Mouse (Mus musculus) CH12.LX (cell line): ENCODE measurements around the gene Plcg2. TPM values are rescaled to one million over a fixed set of nuclear protein-coding genes. Genes with fewer than 3 reads are reported as not detected.
A peak's percentile ranks its signal among the peaks of the same experiment; 100 is the strongest.

ENCODE experiments used
- DNase-seq: peaks from one replicate; pipeline ENCODE4 v3.0.0-alpha.2; 2013; ENCODE audit errors: extremely low read depth
- H3K27ac ChIP-seq: 2 replicates; pipeline ENCODE4 v1.5.1; 2012; ENCODE audit warnings: low read depth, mild to moderate bottlenecking, control low read depth, moderate library complexity; ENCODE audit not compliant: insufficient read depth
- H3K27me3 ChIP-seq: replicated peaks from 2 replicates; pipeline ENCODE3; 2012; ENCODE audit warnings: inconsistent platforms
- H3K36me3 ChIP-seq, 2 experiments: replicated peaks in 1 of 2; 2 replicates each; pipeline versions ENCODE3 to v1.6.1; 2012; ENCODE audit warnings: inconsistent platforms in 1 of 2, low read length in 1 of 2, mild to moderate bottlenecking in 1 of 2, mixed read lengths in 1 of 2, moderate library complexity in 1 of 2; ENCODE audit not compliant: control insufficient read depth in 1 of 2, insufficient read depth in 1 of 2
- H3K4me1 ChIP-seq, 2 experiments: 2 replicates each; pipeline ENCODE4 v1.6.1; 2012; ENCODE audit warnings: inconsistent platforms in 1 of 2, moderate library complexity in 1 of 2; ENCODE audit not compliant: insufficient read depth in 2 of 2, control insufficient read depth in 1 of 2
- H3K4me2 ChIP-seq: 2 replicates; pipeline ENCODE4 v1.6.1; 2012; ENCODE audit warnings: low read depth, mild to moderate bottlenecking, control low read depth; ENCODE audit not compliant: poor library complexity, insufficient read depth, severe bottlenecking
- H3K4me3 ChIP-seq, 3 experiments: fragments of 150-350 bp in 1 of 3; sonication (generic) in 1 of 3; replicated peaks in 1 of 3; 2 replicates each; pipeline versions ENCODE3 to v1.5.1; 2011 to 2012; ENCODE audit warnings: low read depth in 2 of 3, low read length in 2 of 3, mild to moderate bottlenecking in 2 of 3, moderate library complexity in 2 of 3, control low read depth in 1 of 3, improper control_type of control experiment in 1 of 3, inconsistent platforms in 1 of 3, mixed read lengths in 1 of 3; ENCODE audit not compliant: poor library complexity in 1 of 3
- H3K79me2 ChIP-seq: replicated peaks from 2 replicates; pipeline ENCODE4 v1.6.1; 2012; ENCODE audit warnings: mild to moderate bottlenecking, moderate library complexity; ENCODE audit not compliant: control insufficient read depth, poor library complexity, insufficient read depth, severe bottlenecking; ENCODE audit errors: extremely low read depth
- H3K9ac ChIP-seq: 2 replicates; pipeline ENCODE4 v1.6.1; 2012; ENCODE audit warnings: low read depth, mild to moderate bottlenecking, control low read depth, moderate library complexity; ENCODE audit not compliant: insufficient read depth
- H3K9me3 ChIP-seq: replicated peaks from 2 replicates; pipeline ENCODE3; 2012; ENCODE audit warnings: low read length, inconsistent platforms, mixed read lengths
- BHLHE40 ChIP-seq: IDR thresholded peaks from 2 replicates; pipeline ENCODE4 v1.6.1; 2011; ENCODE audit warnings: mild to moderate bottlenecking, low read depth, low read length, improper control_type of control experiment
- CHD1 ChIP-seq: IDR thresholded peaks from 2 replicates; pipeline ENCODE4 v1.6.1; 2012; ENCODE audit warnings: low read depth, low read length, improper control_type of control experiment, inconsistent platforms
- CHD2 ChIP-seq: IDR thresholded peaks from 2 replicates; pipeline ENCODE4 v1.6.1; 2011; ENCODE audit warnings: low read length, improper control_type of control experiment
- CTCF ChIP-seq, 2 experiments: IDR thresholded peaks in 1 of 2; conservative IDR thresholded peaks in 1 of 2; 2 replicates each; pipeline ENCODE4 v1.5.1; 2011 to 2012; ENCODE audit warnings: low read depth in 2 of 2, low read length in 2 of 2, improper control_type of control experiment in 1 of 2, inconsistent platforms in 1 of 2, mild to moderate bottlenecking in 1 of 2, moderate library complexity in 1 of 2
- ELF1 ChIP-seq: IDR thresholded peaks from 2 replicates; pipeline ENCODE4 v1.6.1; 2014; ENCODE audit warnings: low read depth, mild to moderate bottlenecking, inconsistent platforms, low read length, improper control_type of control experiment
- EP300 ChIP-seq: IDR thresholded peaks from 2 replicates; pipeline ENCODE4 v1.6.1; 2011; ENCODE audit warnings: low read length, improper control_type of control experiment
- HCFC1 ChIP-seq: IDR thresholded peaks from 2 replicates; pipeline ENCODE4 v1.6.1; 2012; ENCODE audit warnings: low read depth, mild to moderate bottlenecking, inconsistent platforms, low read length, improper control_type of control experiment
- IRF4 ChIP-seq: IDR thresholded peaks from 2 replicates; pipeline ENCODE4 v1.6.1; 2014; ENCODE audit warnings: low read depth, mild to moderate bottlenecking, inconsistent platforms, low read length, improper control_type of control experiment
- JUN ChIP-seq: IDR thresholded peaks from 2 replicates; pipeline ENCODE4 v1.6.1; 2011; ENCODE audit warnings: low read depth, mild to moderate bottlenecking, low read length, improper control_type of control experiment, moderate library complexity; ENCODE audit not compliant: insufficient read depth
- JUND ChIP-seq: conservative IDR thresholded peaks from 2 replicates; pipeline ENCODE4 v1.6.1; 2011; ENCODE audit warnings: low read depth, low read length, improper control_type of control experiment
- KAT2A ChIP-seq: IDR thresholded peaks from 2 replicates; pipeline ENCODE4 v1.6.1; 2012; ENCODE audit warnings: low read length, improper control_type of control experiment, inconsistent platforms; ENCODE audit not compliant: insufficient replicate concordance
- MAFK ChIP-seq: IDR thresholded peaks from 2 replicates; pipeline ENCODE4 v1.6.1; 2011; ENCODE audit warnings: low read length, improper control_type of control experiment; ENCODE audit not compliant: insufficient replicate concordance
- MAZ ChIP-seq: IDR thresholded peaks from 2 replicates; pipeline ENCODE4 v1.6.1; 2012; ENCODE audit warnings: low read depth, mild to moderate bottlenecking, inconsistent platforms, low read length, improper control_type of control experiment, moderate library complexity
- MEF2A ChIP-seq: IDR thresholded peaks from 2 replicates; pipeline ENCODE4 v1.6.1; 2014; ENCODE audit warnings: low read depth, mild to moderate bottlenecking, inconsistent platforms, low read length, improper control_type of control experiment, borderline replicate concordance
- MXI1 ChIP-seq: IDR thresholded peaks from 2 replicates; pipeline ENCODE4 v1.6.1; 2011; ENCODE audit warnings: mild to moderate bottlenecking, low read depth, low read length, improper control_type of control experiment
- MYC ChIP-seq: IDR thresholded peaks from 2 replicates; pipeline ENCODE4 v1.6.1; 2011; ENCODE audit warnings: low read depth, mild to moderate bottlenecking, improper control_type of control experiment, low read length
- NELFE ChIP-seq: IDR thresholded peaks from 2 replicates; pipeline ENCODE4 v1.6.1; 2011; ENCODE audit warnings: low read depth, low read length, improper control_type of control experiment
- PAX5 ChIP-seq: IDR thresholded peaks from 2 replicates; pipeline ENCODE4 v1.6.1; 2012; ENCODE audit warnings: low read length, inconsistent platforms, mixed read lengths
- POLR2A ChIP-seq: IDR thresholded peaks from 2 replicates; pipeline ENCODE4 v1.6.1; 2011; ENCODE audit warnings: low read depth, mild to moderate bottlenecking, improper control_type of control experiment, low read length
- POLR2AphosphoS2 ChIP-seq: IDR thresholded peaks from 2 replicates; pipeline ENCODE4 v1.6.1; 2011; ENCODE audit warnings: low read depth, low read length, improper control_type of control experiment
- RAD21 ChIP-seq: IDR thresholded peaks from 2 replicates; pipeline ENCODE4 v1.6.1; 2011; ENCODE audit warnings: low read depth, mild to moderate bottlenecking, low read length, improper control_type of control experiment, moderate library complexity
- RCOR1 ChIP-seq: conservative IDR thresholded peaks from 2 replicates; pipeline ENCODE4 v1.6.1; 2012; ENCODE audit warnings: low read depth, mild to moderate bottlenecking, inconsistent platforms, low read length, improper control_type of control experiment
- SIN3A ChIP-seq: IDR thresholded peaks from 2 replicates; pipeline ENCODE4 v1.6.1; 2012; ENCODE audit warnings: low read length, improper control_type of control experiment, inconsistent platforms
- SMC3 ChIP-seq: IDR thresholded peaks from 2 replicates; pipeline ENCODE4 v1.6.1; 2011; ENCODE audit warnings: low read depth, low read length, improper control_type of control experiment
- TBP ChIP-seq: conservative IDR thresholded peaks from 2 replicates; pipeline ENCODE4 v1.6.1; 2011; ENCODE audit warnings: low read depth, low read length, improper control_type of control experiment
- UBTF ChIP-seq: IDR thresholded peaks from 2 replicates; pipeline ENCODE4 v1.6.1; 2012; ENCODE audit warnings: low read depth, mild to moderate bottlenecking, inconsistent platforms, low read length, improper control_type of control experiment, moderate library complexity
- USF1 ChIP-seq: IDR thresholded peaks from 2 replicates; pipeline ENCODE4 v1.6.1; 2014; ENCODE audit warnings: low read depth, mild to moderate bottlenecking, inconsistent platforms, low read length, improper control_type of control experiment
- USF2 ChIP-seq: conservative IDR thresholded peaks from 2 replicates; pipeline ENCODE4 v1.6.1; 2011; ENCODE audit warnings: low read depth, low read length, improper control_type of control experiment
- ZC3H11A ChIP-seq: IDR thresholded peaks from 2 replicates; pipeline ENCODE4 v1.6.1; 2012; ENCODE audit warnings: low read depth, mild to moderate bottlenecking, inconsistent platforms, low read length, improper control_type of control experiment
- ZKSCAN1 ChIP-seq: IDR thresholded peaks from 2 replicates; pipeline ENCODE4 v1.6.1; 2012; ENCODE audit warnings: low read depth, inconsistent platforms, low read length, improper control_type of control experiment, borderline replicate concordance
- ZMIZ1 ChIP-seq: IDR thresholded peaks from 2 replicates; pipeline ENCODE4 v1.6.1; 2012; ENCODE audit warnings: low read depth, mild to moderate bottlenecking, inconsistent platforms, low read length, improper control_type of control experiment
- ZNF384 ChIP-seq: IDR thresholded peaks from 2 replicates; pipeline ENCODE4 v1.6.1; 2012; ENCODE audit warnings: low read depth, low read length, improper control_type of control experiment, inconsistent platforms
- dilution Hi-C: fragments of 300-500 bp; cut with MboI; formaldehyde crosslinking; loops from 2 replicates; pipeline ENCODE4 v1.14.3; 2020; ENCODE audit warnings: low sequenced_read_pairs; ENCODE audit not compliant: extremely low pct_unique_long_range_greater_than_20kb, extremely low pct_ligation_motif_present
- in situ Hi-C: fragments of 300-500 bp; cut with MboI; formaldehyde crosslinking; loops from 3 replicates; pipeline ENCODE4 v1.14.3; 2019; ENCODE audit warnings: low sequenced_read_pairs, low pct_ligation_motif_present, low pct_unique_long_range_greater_than_20kb, mixed read lengths
- polyA plus RNA-seq: library from polyadenylated mRNA; unstranded; fragments of >175 nt; gene quantifications from 2 replicates; pipeline ENCODE4 v1.2.1, GENCODE M21; 2012; ENCODE audit warnings: low read depth; ENCODE audit not compliant: insufficient read length
- total RNA-seq, 2 experiments: library from RNA; depleted of rRNA; stranded (reverse); fragments of 300-350 nt in 1 of 2; fragments of >200 nt in 1 of 2; gene quantifications; 2 replicates each; pipeline ENCODE4 v1.2.3; 2012 to 2014

Gene Plcg2
- total and polyA plus RNA-seq, 3 experiments, result 129 to 196 (median 194) TPM

- H3K9ac ChIP-seq, result no peak overlapping the region
- TF ChIP-seq ELF1 (peak; percentile 84), IRF4 (peak; percentile 33; the same call in 1 of the 2 replicates), ZC3H11A (peak; percentile 27; the same call in 1 of the 2 replicates), HCFC1 (peak; percentile 23; the same call in 1 of the 2 replicates), SMC3 (peak; percentile 87), SIN3A (peak; percentile 18), CHD2 (no peak), RAD21 (peak; percentile 87), CTCF (conservative IDR thresholded peaks at IDR 0.05 in 1 of 2, IDR thresholded peaks at IDR 0.05 in 1 of 2; ENCODE audit: low read depth in 2 of 2, low read length in 2 of 2) (peak; percentile 50 to 94), MAZ (peak; percentile 85), ZKSCAN1 (no peak)
- in situ Hi-C loops (loop anchor here (5.0 to 10.0 kb wide), 4 partner anchors 88 to 480 kb away; partner anchors contain the start of gene Gcsh), dilution Hi-C loops (no loop called here)
- peak overlapping the region; percentile 64 for H3K4me2 ChIP-seq
- no peaks in the 10 kb centered on the region for H3K27me3 ChIP-seq
- H3K4me3 ChIP-seq, result no peak overlapping the region
- DNase-seq, result peak; percentile 91
- H3K79me2 ChIP-seq, result no peaks in the 10 kb centered on the region
- H3K4me1 ChIP-seq, result peaks cover 19 to 72% of the 10 kb centered on the region in 2 experiments
- H3K36me3 ChIP-seq, result no peaks in the 10 kb centered on the region
- H3K27ac ChIP-seq, result no peak overlapping the region
- no peaks in the 10 kb centered on the region for H3K9me3 ChIP-seq
These were observed 23.1 kb upstream of the Plcg2 start for GRCm38 (mm10) chr8:117474944-117475343.

GRCm38 (mm10) chr8:117475819-117476218, 22.3 kb upstream of the Plcg2 start:
- Histone ChIP-seq H3K9ac (no peak overlapping the region), H3K27me3 (no peaks in the 10 kb centered on the region), H3K79me2 (no peaks in the 10 kb centered on the region), H3K4me1 (peaks cover 22 to 71% of the 10 kb centered on the region in 2 experiments), H3K4me2 (peak overlapping the region; percentile 61), H3K4me3 (no peak overlapping the region), H3K27ac (peak overlapping the region; percentile 42), H3K36me3 (no peaks in the 10 kb centered on the region), H3K9me3 (no peaks in the 10 kb centered on the region)
- in situ Hi-C loops, result loop anchor here (10.0 kb wide), 1 partner anchor 481 kb away; the partner anchor contains the start of gene Gcsh
- dilution Hi-C loops, result no loop called here
- DNase-seq, result peak; percentile 89
- TF ChIP-seq SIN3A (peak; percentile 75), ZC3H11A (no peak), ELF1 (peak; percentile 77), ZMIZ1 (no peak), JUND (no peak), MAZ (peak; percentile 89), JUN (no peak), MEF2A (peak; percentile 79), RCOR1 (peak; percentile 88), RAD21 (no peak), IRF4 (peak; percentile 99), POLR2A (no peak; the same call in 1 of the 2 replicates), POLR2AphosphoS2 (no peak), TBP (no peak), MXI1 (peak; percentile 50; the same call in 1 of the 2 replicates), BHLHE40 (peak; percentile 93), PAX5 (no peak), MYC (no peak), ZKSCAN1 (no peak), CTCF (conservative IDR thresholded peaks at IDR 0.05 in 1 of 2, IDR thresholded peaks at IDR 0.05 in 1 of 2; ENCODE audit: low read depth in 2 of 2, low read length in 2 of 2) (no peak), CHD1 (no peak), ZNF384 (no peak), USF1 (no peak), MAFK (0 out of 2 replicates have a peak, but pooled peaks have one; percentile 17), CHD2 (peak; percentile 93), EP300 (peak; percentile 93), UBTF (no peak), NELFE (no peak), KAT2A (no peak), USF2 (no peak)
